Mouse (Mus musculus): ENCODE measurements around the gene Mtch2.

The Mtch2 gene

GRCm38 (mm10) chr2:90911668-90912067 lies 64.7 kb downstream of the Mtch2 start:
- 53% methylated on average over 1 of the region's 1 CpGs for WGBS

- WGBS, result 52% methylated on average over 2 of the region's 2 CpGs
Observed at GRCm38 (mm10) chr2:90913671-90914070, 66.7 kb downstream of the Mtch2 start.

GRCm38 (mm10) chr2:90915516-90915915 lies 68.6 kb downstream of the Mtch2 start:
- 75% methylated on average over 1 of the region's 1 CpGs for WGBS

Data from cerebral cortex, adult 2 months (tissue).